Mouse (Mus musculus): Measurements from ENCODE around the gene Smim9. TPM values are rescaled to one million over a fixed set of nuclear protein-coding genes. Genes with fewer than 3 reads are reported as not detected.
A peak's percentile ranks its signal among the peaks of the same experiment; 100 is the strongest.
"Not testable (repeated sequence)": the region's sequence is repeated elsewhere in the genome, so short reads cannot be mapped to it uniquely, and the experiment has no call there.

Smim9 gene
- not detected in 2 replicates for polyA plus RNA-seq (2014; fragmentation: Nextera tagmentation; extraction: Ambion mirVana)

- H3K27me3 ChIP-seq (ENCODE audit: control insufficient read depth, insufficient read depth, low read length) = no peaks in the 10 kb centered on the region
- no peak within 1 kb of the TSS for H3K9ac ChIP-seq (ENCODE audit: low read length)
- no peaks in the 10 kb centered on the region for H3K9me3 ChIP-seq (ENCODE audit: control insufficient read depth, low read length)
- DNase-seq (ENCODE audit: low spot score) = no peak
- no peak within 1 kb of the TSS for H3K4me2 ChIP-seq (ENCODE audit: low read depth, severe bottlenecking)
- no peak within 1 kb of the TSS for H3K27ac ChIP-seq (replicated peaks; ENCODE audit: low read depth, low read length)
- no peaks in the 10 kb centered on the region for H3K36me3 ChIP-seq (ENCODE audit: control insufficient read depth, insufficient read depth, low read length)
- H3K4me1 ChIP-seq (ENCODE audit: control insufficient read depth, insufficient read depth, low read length) = no peaks in the 10 kb centered on the region
- H3K4me3 ChIP-seq (ENCODE audit: low read depth, low read length) = no peak within 1 kb of the TSS
- WGBS = 76% methylated on average over 1 of the region's 1 CpGs
- no peak for ATAC-seq (ENCODE audit: insufficient number of reproducible peaks, low FRiP score, low TSS enrichment, low read depth)
Measured at GRCm38 (mm10) chrX:75163670-75164069, at the start of gene Smim9. TSS of gene Smim9 (minus strand) at chrX:75163770.

DNA sequence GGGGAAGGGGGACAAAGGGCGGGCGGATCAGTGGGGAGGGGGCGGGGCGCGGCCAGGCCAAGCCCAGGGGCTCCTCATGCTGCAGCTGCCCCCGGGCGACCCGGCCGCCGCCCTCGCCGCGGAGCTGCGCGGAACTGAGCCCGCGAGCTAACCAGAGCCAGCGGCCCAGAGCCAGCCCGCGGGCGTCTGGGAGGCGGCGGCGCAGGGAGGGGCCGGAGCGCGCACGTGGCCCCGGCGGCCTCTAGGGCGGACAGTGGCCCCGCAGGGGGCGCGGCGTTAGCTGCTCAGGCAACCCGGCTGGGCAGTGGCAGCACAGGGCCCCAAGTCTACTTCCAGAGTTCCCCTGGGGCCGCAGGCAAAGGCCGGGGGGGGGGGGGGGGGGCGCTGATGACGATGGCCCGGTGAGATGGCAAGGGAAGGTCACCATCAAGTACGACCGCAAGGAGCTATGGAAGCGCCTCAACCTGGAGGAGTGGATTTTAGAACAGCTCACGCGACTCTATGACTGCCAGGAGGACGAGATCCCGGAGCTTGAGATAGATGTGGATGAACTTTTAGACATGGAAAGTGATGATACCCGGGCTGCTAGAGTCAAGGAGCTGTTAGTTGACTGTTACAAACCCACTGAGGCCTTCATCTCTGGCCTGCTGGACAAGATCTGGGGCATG is 7.9 kb downstream of the Smim9 start:
- WGBS = 25% methylated on average over 12 of the region's 49 CpGs
- ATAC-seq (ENCODE audit: insufficient number of reproducible peaks, low FRiP score, low TSS enrichment, low read depth) = peak; percentile 72; the same call in 1 of the 2 replicates
- H3K9ac ChIP-seq (ENCODE audit: low read length) = peak overlapping the region; percentile 50

GRCm38 (mm10) chrX:75152249-75152648 is 11.3 kb downstream of the Smim9 start:
- Histone ChIP-seq H3K27ac (replicated peaks; ENCODE audit: low read depth, low read length) (no peak overlapping the region), H3K9ac (ENCODE audit: low read length) (no peak overlapping the region), H3K4me1 (ENCODE audit: control insufficient read depth, insufficient read depth, low read length) (no peaks in the 10 kb centered on the region), H3K4me3 (ENCODE audit: low read depth, low read length) (no peak overlapping the region), H3K9me3 (ENCODE audit: control insufficient read depth, low read length) (no peaks in the 10 kb centered on the region), H3K4me2 (ENCODE audit: low read depth, severe bottlenecking) (no peak overlapping the region), H3K36me3 (ENCODE audit: control insufficient read depth, insufficient read depth, low read length) (no peaks in the 10 kb centered on the region), H3K27me3 (ENCODE audit: control insufficient read depth, insufficient read depth, low read length) (no peaks in the 10 kb centered on the region)
- ATAC-seq (ENCODE audit: insufficient number of reproducible peaks, low FRiP score, low TSS enrichment, low read depth) (no peak), DNase-seq (ENCODE audit: low spot score) (no peak)
- WGBS = 59% methylated on average over 1 of the region's 1 CpGs

More for the DNA sequence above, 7.9 kb downstream of the Smim9 start:
- no peaks in the 10 kb centered on the region for H3K4me1 ChIP-seq (ENCODE audit: control insufficient read depth, insufficient read depth, low read length)
- no peaks in the 10 kb centered on the region for H3K27me3 ChIP-seq (ENCODE audit: control insufficient read depth, insufficient read depth, low read length)
- peak; percentile 42 for DNase-seq (ENCODE audit: low spot score)
- H3K9me3 ChIP-seq (ENCODE audit: control insufficient read depth, low read length) = no peaks in the 10 kb centered on the region
- no peak overlapping the region for H3K27ac ChIP-seq (replicated peaks; ENCODE audit: low read depth, low read length)
- peak overlapping the region; percentile 31 for H3K4me3 ChIP-seq (ENCODE audit: low read depth, low read length)
- H3K4me2 ChIP-seq (ENCODE audit: low read depth, severe bottlenecking) = peak overlapping the region; percentile 53
- H3K36me3 ChIP-seq (ENCODE audit: control insufficient read depth, insufficient read depth, low read length) = no peaks in the 10 kb centered on the region

- Histone ChIP-seq H3K9ac (ENCODE audit: low read length) (no peak overlapping the region), H3K27me3 (ENCODE audit: control insufficient read depth, insufficient read depth, low read length) (no peaks in the 10 kb centered on the region), H3K9me3 (ENCODE audit: control insufficient read depth, low read length) (no peaks in the 10 kb centered on the region), H3K4me3 (ENCODE audit: low read depth, low read length) (no peak overlapping the region), H3K27ac (replicated peaks; ENCODE audit: low read depth, low read length) (no peak overlapping the region), H3K4me2 (ENCODE audit: low read depth, severe bottlenecking) (no peak overlapping the region), H3K4me1 (ENCODE audit: control insufficient read depth, insufficient read depth, low read length) (no peaks in the 10 kb centered on the region), H3K36me3 (ENCODE audit: control insufficient read depth, insufficient read depth, low read length) (no peaks in the 10 kb centered on the region)
- ATAC-seq (ENCODE audit: insufficient number of reproducible peaks, low FRiP score, low TSS enrichment, low read depth) (no peak), DNase-seq (ENCODE audit: low spot score) (no peak)
- WGBS = 87% methylated on average over 2 of the region's 2 CpGs
Measured at GRCm38 (mm10) chrX:75150304-75150703, 13.3 kb downstream of the Smim9 start.

- ATAC-seq (ENCODE audit: insufficient number of reproducible peaks, low FRiP score, low TSS enrichment, low read depth) (no peak), DNase-seq (ENCODE audit: low spot score) (no peak)
- no peaks in the 10 kb centered on the region for H3K9me3 ChIP-seq (ENCODE audit: control insufficient read depth, low read length)
- WGBS = 82% methylated on average over 4 of the region's 4 CpGs
- H3K27ac ChIP-seq (replicated peaks; ENCODE audit: low read depth, low read length) = no peak overlapping the region
- H3K9ac ChIP-seq (ENCODE audit: low read length) = no peak overlapping the region
- H3K4me2 ChIP-seq (ENCODE audit: low read depth, severe bottlenecking) = no peak overlapping the region
- no peak overlapping the region for H3K4me3 ChIP-seq (ENCODE audit: low read depth, low read length)
- H3K36me3 ChIP-seq (ENCODE audit: control insufficient read depth, insufficient read depth, low read length) = no peaks in the 10 kb centered on the region
- H3K27me3 ChIP-seq (ENCODE audit: control insufficient read depth, insufficient read depth, low read length) = no peaks in the 10 kb centered on the region
- no peaks in the 10 kb centered on the region for H3K4me1 ChIP-seq (ENCODE audit: control insufficient read depth, insufficient read depth, low read length)
Measured at GRCm38 (mm10) chrX:75148414-75148813, 15.2 kb downstream of the Smim9 start.

GRCm38 (mm10) chrX:75143124-75143555 is 20.4 kb downstream of the Smim9 start:
- H3K9ac ChIP-seq (ENCODE audit: low read length); H3K4me1 ChIP-seq (ENCODE audit: control insufficient read depth, insufficient read depth, low read length); H3K27ac ChIP-seq (replicated peaks; ENCODE audit: low read depth, low read length); H3K36me3 ChIP-seq (ENCODE audit: control insufficient read depth, insufficient read depth, low read length); H3K9me3 ChIP-seq (ENCODE audit: control insufficient read depth, low read length); ATAC-seq (ENCODE audit: insufficient number of reproducible peaks, low FRiP score, low TSS enrichment, low read depth); H3K27me3 ChIP-seq (ENCODE audit: control insufficient read depth, insufficient read depth, low read length): not testable (repeated sequence)
- Histone ChIP-seq H3K4me2 (ENCODE audit: low read depth, severe bottlenecking) (peak overlapping the region; percentile 41; the same call in 1 of the 2 replicates), H3K4me3 (ENCODE audit: low read depth, low read length) (0 out of 2 replicates have a peak overlapping the region, but pooled peaks have one; percentile 3)
- peak; percentile 33 for DNase-seq (ENCODE audit: low spot score)
- 23% methylated on average over 11 of the region's 42 CpGs for WGBS

DNA sequence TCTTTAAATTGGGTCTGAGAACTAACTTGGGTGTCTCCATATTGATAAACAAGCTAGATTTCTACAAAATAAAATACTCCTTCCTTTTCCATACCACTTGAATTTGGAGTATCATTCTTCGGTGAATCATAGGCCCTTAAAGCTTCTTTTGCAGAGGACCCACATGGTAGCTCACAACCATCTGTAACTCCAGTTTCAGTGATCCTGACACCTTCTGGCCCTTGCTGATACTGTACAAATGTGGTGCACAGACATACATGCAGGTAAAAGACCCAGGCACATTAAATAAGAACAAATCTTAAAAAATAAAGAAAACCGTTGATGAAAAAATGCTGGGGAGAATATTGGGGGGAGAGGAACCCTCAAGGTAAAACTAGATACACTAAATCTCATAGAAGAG is 25.4 kb downstream of the Smim9 start:
- H3K27me3 ChIP-seq (ENCODE audit: control insufficient read depth, insufficient read depth, low read length) = no peaks in the 10 kb centered on the region
- no peaks in the 10 kb centered on the region for H3K9me3 ChIP-seq (ENCODE audit: control insufficient read depth, low read length)
- no peaks in the 10 kb centered on the region for H3K36me3 ChIP-seq (ENCODE audit: control insufficient read depth, insufficient read depth, low read length)
- H3K9ac ChIP-seq (ENCODE audit: low read length) = no peak overlapping the region
- H3K4me1 ChIP-seq (ENCODE audit: control insufficient read depth, insufficient read depth, low read length) = no peaks in the 10 kb centered on the region
- no peak overlapping the region for H3K4me3 ChIP-seq (ENCODE audit: low read depth, low read length)
- no peak overlapping the region for H3K27ac ChIP-seq (replicated peaks; ENCODE audit: low read depth, low read length)
- H3K4me2 ChIP-seq (ENCODE audit: low read depth, severe bottlenecking) = no peak overlapping the region
- no peak for DNase-seq (ENCODE audit: low spot score)
- ATAC-seq (ENCODE audit: insufficient number of reproducible peaks, low FRiP score, low TSS enrichment, low read depth) = no peak
- 93% methylated on average over 2 of the region's 2 CpGs for WGBS

DNA sequence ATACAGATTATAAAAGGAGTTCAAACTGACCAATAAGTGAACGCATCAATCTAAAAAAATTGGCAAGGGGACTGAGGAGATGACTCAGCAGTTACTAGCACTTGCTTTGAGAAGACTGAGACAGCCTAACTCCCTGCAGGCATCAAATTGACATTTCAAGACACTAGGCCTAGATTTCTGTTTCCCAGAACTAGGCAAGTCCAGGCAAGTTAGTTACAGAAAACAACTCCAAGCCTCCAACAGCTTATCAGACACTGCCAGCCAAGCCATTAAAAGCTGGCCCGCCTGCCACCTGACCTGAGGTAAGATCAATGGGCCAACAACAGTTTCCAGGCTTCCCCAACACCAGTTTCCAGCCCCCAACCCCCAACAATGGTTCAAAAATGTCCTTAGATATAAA is 25.8 kb downstream of the Smim9 start:
- DNase-seq (ENCODE audit: low spot score) = no peak
- 82% methylated on average over 2 of the region's 2 CpGs for WGBS
- Histone ChIP-seq H3K9me3 (ENCODE audit: control insufficient read depth, low read length) (no peaks in the 10 kb centered on the region), H3K4me3 (ENCODE audit: low read depth, low read length) (no peak overlapping the region), H3K27ac (replicated peaks; ENCODE audit: low read depth, low read length) (no peak overlapping the region), H3K4me1 (ENCODE audit: control insufficient read depth, insufficient read depth, low read length) (no peaks in the 10 kb centered on the region), H3K9ac (ENCODE audit: low read length) (no peak overlapping the region), H3K4me2 (ENCODE audit: low read depth, severe bottlenecking) (no peak overlapping the region), H3K27me3 (ENCODE audit: control insufficient read depth, insufficient read depth, low read length) (no peaks in the 10 kb centered on the region), H3K36me3 (ENCODE audit: control insufficient read depth, insufficient read depth, low read length) (no peaks in the 10 kb centered on the region)
- no peak for ATAC-seq (ENCODE audit: insufficient number of reproducible peaks, low FRiP score, low TSS enrichment, low read depth)

DNA sequence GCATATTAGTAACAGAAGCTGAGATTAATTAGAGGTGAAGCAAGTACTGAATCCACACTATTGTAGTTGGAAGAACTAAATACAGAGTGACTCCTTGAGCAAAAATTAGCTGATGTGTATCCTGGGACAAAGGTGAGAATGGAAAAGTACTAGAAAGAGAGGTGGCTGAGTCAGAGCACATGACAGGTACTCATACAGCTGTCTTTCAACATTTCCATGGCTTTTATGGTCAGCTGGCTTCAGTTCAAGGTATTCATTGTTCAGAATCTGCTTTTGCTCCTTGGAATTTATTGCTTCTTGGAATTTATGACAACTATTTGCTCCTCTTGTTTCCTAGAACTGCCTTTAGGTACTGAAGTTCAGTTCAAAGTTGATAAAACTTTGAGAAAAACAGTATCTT is 26.6 kb downstream of the Smim9 start:
- Histone ChIP-seq H3K4me1 (ENCODE audit: control insufficient read depth, insufficient read depth, low read length) (no peaks in the 10 kb centered on the region), H3K4me3 (ENCODE audit: low read depth, low read length) (no peak overlapping the region), H3K27me3 (ENCODE audit: control insufficient read depth, insufficient read depth, low read length) (no peaks in the 10 kb centered on the region), H3K9me3 (ENCODE audit: control insufficient read depth, low read length) (no peaks in the 10 kb centered on the region), H3K4me2 (ENCODE audit: low read depth, severe bottlenecking) (no peak overlapping the region), H3K36me3 (ENCODE audit: control insufficient read depth, insufficient read depth, low read length) (no peaks in the 10 kb centered on the region), H3K9ac (ENCODE audit: low read length) (no peak overlapping the region), H3K27ac (replicated peaks; ENCODE audit: low read depth, low read length) (no peak overlapping the region)
- DNase-seq (ENCODE audit: low spot score) = no peak
- ATAC-seq (ENCODE audit: insufficient number of reproducible peaks, low FRiP score, low TSS enrichment, low read depth) = no peak
